Mouse (Mus musculus): Measurements from ENCODE around the gene Sptssa.

GRCm38 (mm10) chr12:54654141-54654540 is 2.2 kb downstream of the Sptssa start:
- TF ChIP-seq CTCF (IDR thresholded peaks at IDR 0.05; ENCODE audit: insufficient read depth, low read length), result no peak
- TF ChIP-seq POLR2A (IDR thresholded peaks at IDR 0.05; ENCODE audit: borderline replicate concordance, extremely low read depth, low read depth, low read length), result no peak
